8 mouse cellular contexts compared by ENCODE assay signal in the genomic region with DNA sequence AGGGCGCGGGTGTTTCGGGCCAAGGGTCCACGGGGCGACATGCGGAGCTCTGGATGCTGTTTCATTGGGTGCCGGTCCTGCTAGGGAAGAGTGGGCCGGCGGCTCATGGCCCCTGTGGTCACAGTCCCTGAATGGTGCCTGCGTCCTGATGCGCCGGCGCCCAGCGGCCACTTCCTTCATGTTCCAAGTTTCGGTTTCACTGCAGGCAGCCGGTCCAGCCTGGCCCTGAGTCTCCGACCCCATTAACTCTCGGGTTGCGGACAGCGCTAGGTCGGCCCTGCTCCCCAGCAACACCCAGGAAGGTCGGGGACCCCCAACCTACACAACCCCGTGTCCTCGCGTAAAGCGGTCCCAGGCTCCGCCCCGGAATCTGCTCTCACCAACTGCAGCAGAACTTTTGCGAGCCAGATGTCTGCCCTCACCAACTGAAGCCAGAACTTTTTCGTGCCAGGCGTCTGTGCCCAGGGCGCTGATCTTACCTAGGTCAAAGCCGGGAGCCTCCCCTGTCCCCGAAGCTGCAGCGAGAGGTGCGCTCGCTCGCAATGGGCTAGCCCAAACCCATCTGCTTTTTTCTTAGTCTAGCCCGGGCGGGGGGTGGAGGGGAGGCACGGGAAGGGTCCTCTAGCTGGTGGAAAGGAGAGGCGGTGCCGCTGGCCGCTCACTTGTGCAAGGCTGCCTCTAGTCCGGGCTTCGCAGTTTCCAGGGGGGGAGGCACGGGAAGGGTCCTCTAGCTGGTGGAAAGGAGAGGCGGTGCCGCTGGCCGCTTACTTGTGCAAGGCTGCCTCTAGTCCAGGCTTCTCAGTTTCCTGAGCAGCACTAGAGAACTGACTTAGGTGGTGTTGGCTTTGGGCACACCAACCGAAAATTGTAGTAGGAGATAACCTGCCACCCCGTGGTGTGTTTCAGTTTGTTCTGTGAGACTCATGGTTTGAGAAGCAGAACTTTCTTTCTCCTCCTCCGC. TPM values are rescaled to one million over a fixed set of nuclear protein-coding genes. Genes with fewer than 3 reads are reported as not detected.
A peak's percentile ranks its signal among the peaks of the same experiment; 100 is the strongest.
DNase-seq lines count a peak whose midpoint lies in the region; ATAC-seq and TF ChIP-seq lines count a peak whose summit lies in the region.

No protein-coding gene starts in this region.

- H3K36me3 ChIP-seq in E14TG2a.4 (ENCODE audit: insufficient read depth, low read length), result no peaks in the 10 kb centered on the region
- H3K36me3 ChIP-seq in forebrain, postnatal 0 days (ENCODE audit: insufficient read depth), result no peaks in the 10 kb centered on the region
- H3K36me3 ChIP-seq in neural tube, embryonic 13.5 days, result no peaks in the 10 kb centered on the region
- H3K36me3 ChIP-seq in testis, adult 2 months (ENCODE audit: control insufficient read depth, insufficient read depth, low read length), result no peaks in the 10 kb centered on the region

- H3K4me1 ChIP-seq in E14TG2a.4 (replicated peaks; ENCODE audit: low read depth, low read length), result peaks cover 90% of the 10 kb centered on the region
- no peaks in the 10 kb centered on the region for H3K4me1 ChIP-seq in forebrain, postnatal 0 days (ENCODE audit: insufficient read depth)
- H3K4me1 ChIP-seq in lung, adult 2 months (ENCODE audit: control insufficient read depth, insufficient read depth, low read length), result peaks cover 30% of the 10 kb centered on the region
- peaks cover 28% of the 10 kb centered on the region for H3K4me1 ChIP-seq in neural tube, embryonic 13.5 days (replicated peaks)
- H3K4me1 ChIP-seq in testis, adult 2 months (ENCODE audit: control insufficient read depth, insufficient read depth, low read length), result peaks cover 16% of the 10 kb centered on the region

- no peaks in the 10 kb centered on the region for H3K9me3 ChIP-seq in E14TG2a.4 (ENCODE audit: low read length)
- H3K9me3 ChIP-seq in forebrain, postnatal 0 days (ENCODE audit: low read length), result no peaks in the 10 kb centered on the region
- no peaks in the 10 kb centered on the region for H3K9me3 ChIP-seq in neural tube, embryonic 13.5 days

- DNase-seq in cerebellum, adult 18-20 months, result peak; percentile 15 to 43
- peak; percentile 14 for DNase-seq in forebrain, postnatal 0 days
- DNase-seq in heart, postnatal 36 days, result peak; percentile 77 to 88
- DNase-seq in layer of hippocampus, adult 18-20 months (ENCODE audit: low spot score in 2 of 2), result peak; percentile 6 to 42
- DNase-seq in lung, adult 2 months, result peak; percentile 86

- peak; percentile 54 for ATAC-seq in forebrain, postnatal 0 days
- peak; percentile 54; the same call in 1 of the 2 replicates for ATAC-seq in neural tube, embryonic 13.5 days (ENCODE audit: low read depth)

- peaks cover 70% of the 10 kb centered on the region for H3K27me3 ChIP-seq in E14TG2a.4 (ENCODE audit: insufficient read depth, low read length)
- peaks cover 14% of the 10 kb centered on the region for H3K27me3 ChIP-seq in forebrain, postnatal 0 days (ENCODE audit: insufficient read depth, low read length)
- peaks cover 83% of the 10 kb centered on the region for H3K27me3 ChIP-seq in neural tube, embryonic 13.5 days
- no peaks in the 10 kb centered on the region for H3K27me3 ChIP-seq in testis, adult 2 months (ENCODE audit: control insufficient read depth, insufficient read depth, low read length)

- TF ChIP-seq POLR2A in lung, adult 2 months (IDR thresholded peaks at IDR 0.05; ENCODE audit: borderline replicate concordance, extremely low read depth, low read depth, low read length), result peak; percentile 78; the same call in 1 of the 2 replicates
- TF ChIP-seq POLR2A in testis, adult 2 months (IDR thresholded peaks at IDR 0.05; ENCODE audit: control insufficient read depth, low read depth, low read length), result peak; percentile 8; the same call in 1 of the 2 replicates

- H3K27ac ChIP-seq in forebrain, postnatal 0 days (ENCODE audit: low read depth, low read length), result peak overlapping the region; percentile 46
- H3K27ac ChIP-seq in neural tube, embryonic 13.5 days (replicated peaks), result no peak overlapping the region; the same call in 1 of the 2 replicates
- H3K27ac ChIP-seq in testis, adult 2 months (ENCODE audit: control insufficient read depth, insufficient read depth, low read depth, low read length), result peak overlapping the region; percentile 73

- no peak for TF ChIP-seq CTCF in E14TG2a.4 (conservative IDR thresholded peaks at IDR 0.05; ENCODE audit: low read length)
- TF ChIP-seq CTCF in forebrain, postnatal 0 days (IDR thresholded peaks at IDR 0.05; ENCODE audit: low read depth), result 0 out of 2 replicates have a peak, but pooled peaks have one; percentile 5
- no peak for TF ChIP-seq CTCF in lung, adult 2 months (IDR thresholded peaks at IDR 0.05; ENCODE audit: insufficient read depth, low read length)
- no peak for TF ChIP-seq CTCF in testis, adult 2 months (IDR thresholded peaks at IDR 0.05; ENCODE audit: control insufficient read depth, insufficient read depth, insufficient replicate concordance, low read depth, low read length)

- intact Hi-C loops in heart, postnatal 36 days (cut with DNase I), result no loop called here

- H3K4me2 ChIP-seq in forebrain, postnatal 0 days (ENCODE audit: low read depth), result peak overlapping the region; percentile 90
- H3K4me2 ChIP-seq in neural tube, embryonic 13.5 days, result peak overlapping the region; percentile 78

- H3K4me3 ChIP-seq in E14TG2a.4 (replicated peaks; ENCODE audit: low read length), result peak overlapping the region; percentile 78
- peak overlapping the region; percentile 44 for H3K4me3 ChIP-seq in forebrain, postnatal 0 days (ENCODE audit: low read depth, low read length)
- peak overlapping the region; percentile 83 for H3K4me3 ChIP-seq in lung, adult 2 months (replicated peaks; ENCODE audit: extremely low read depth, low read depth, low read length)
- H3K4me3 ChIP-seq in neural tube, embryonic 13.5 days, result peak overlapping the region; percentile 46
- peak overlapping the region; percentile 69 for H3K4me3 ChIP-seq in testis, adult 2 months (ENCODE audit: control insufficient read depth, low read depth, low read length)

- H3K9ac ChIP-seq in forebrain, postnatal 0 days, result peak overlapping the region; percentile 46
- peak overlapping the region; percentile 66 for H3K9ac ChIP-seq in neural tube, embryonic 13.5 days

- WGBS in forebrain, postnatal 0 days, result 3% methylated on average over 53 of the region's 53 CpGs
- WGBS in lung, adult 2 months, result 2% methylated on average over 53 of the region's 53 CpGs
- 2% methylated on average over 53 of the region's 53 CpGs for WGBS in neural tube, embryonic 13.5 days

RNA-seq across cellular contexts. Expression of a gene that starts 2.3 kb away (rescaled TPM):
- 5.1 and 8.6 TPM in 2 replicates for total RNA-seq in forebrain, postnatal 0 days (2014; rRNA removed)
- polyA plus RNA-seq in forebrain, postnatal 0 days (2015; fragmentation: Nextera tagmentation; extraction: Ambion mirVana), result 0.78 and 1.1 TPM in 2 replicates
- 10 to 100 TPM; 15.1 to 20.1 TPM for total RNA-seq in heart, postnatal 36 days (2021)
- total RNA-seq in layer of hippocampus, adult 18-20 months (2021), result 1 to 10 TPM; 3.0 to 4.1 TPM
- 19.5 and 24.3 TPM in 2 replicates for polyA plus RNA-seq in lung, adult 2 months (2012; rRNA removed)
- polyA plus RNA-seq in neural tube, embryonic 13.5 days (2015; fragmentation: Nextera tagmentation; extraction: Ambion mirVana), result 0.98 and 1.6 TPM in 2 replicates
- polyA plus RNA-seq in testis, adult 2 months (2012; rRNA removed), result 3.9 and 4.5 TPM in 2 replicates

RNA-seq across cellular contexts. Expression of a gene that starts 35.2 kb away (rescaled TPM):
- total RNA-seq in forebrain, postnatal 0 days (2014; rRNA removed), result 3.8 and 4.8 TPM in 2 replicates
- 2.2 and 3.6 TPM in 2 replicates for polyA plus RNA-seq in forebrain, postnatal 0 days (2015; fragmentation: Nextera tagmentation; extraction: Ambion mirVana)
- total RNA-seq in heart, postnatal 36 days (2021), result 1 to 10 TPM; 3.7 to 4.3 TPM
- total RNA-seq in layer of hippocampus, adult 18-20 months (2021), result 1 to 10 TPM; 5.8 to 6.1 TPM
- polyA plus RNA-seq in lung, adult 2 months (2012; rRNA removed), result 25.7 and 28.0 TPM in 2 replicates
- polyA plus RNA-seq in neural tube, embryonic 13.5 days (2015; fragmentation: Nextera tagmentation; extraction: Ambion mirVana), result 4.3 and 5.3 TPM in 2 replicates
- polyA plus RNA-seq in testis, adult 2 months (2012; rRNA removed), result 4.2 and 5.5 TPM in 2 replicates

RNA-seq across cellular contexts. Expression of a gene that starts 35.2 kb away (rescaled TPM):
- 4.7 and 8.8 TPM in 2 replicates for total RNA-seq in forebrain, postnatal 0 days (2014; rRNA removed)
- 2.4 and 5.0 TPM in 2 replicates for polyA plus RNA-seq in forebrain, postnatal 0 days (2015; fragmentation: Nextera tagmentation; extraction: Ambion mirVana)
- total RNA-seq in heart, postnatal 36 days (2021), result 1 to 10 TPM; 4.9 to 5.3 TPM
- total RNA-seq in layer of hippocampus, adult 18-20 months (2021), result 1 to 10 TPM; 5.2 to 6.1 TPM
- polyA plus RNA-seq in lung, adult 2 months (2012; rRNA removed), result 63.2 and 66.5 TPM in 2 replicates
- polyA plus RNA-seq in neural tube, embryonic 13.5 days (2015; fragmentation: Nextera tagmentation; extraction: Ambion mirVana), result 5.6 and 5.7 TPM in 2 replicates
- 11.4 and 13.8 TPM in 2 replicates for polyA plus RNA-seq in testis, adult 2 months (2012; rRNA removed)

Comparison
In these comparisons a context has a peak if more than half of its experiments do, and no peak if none do; other contexts are left out.
1. DNase-seq: peak in every context shown above with its lines; median percentile 86 in lung, adult 2 months; 82 in heart, postnatal 36 days; 29 in cerebellum, adult 18-20 months; 24 in layer of hippocampus, adult 18-20 months; 14 in forebrain, postnatal 0 days.